Mouse (Mus musculus) cerebellum, adult (tissue): ENCODE data around the gene D5Ertd579e.

Experiments used
- ATAC-seq: cut with Nextera tagmentation; 2 replicates; pipeline ENCODE4 v1.9.2; 2017; ENCODE audit warnings: mild to moderate bottlenecking, moderate library complexity, mixed read lengths; ENCODE audit not compliant: insufficient number of reproducible peaks, low FRiP score, low TSS enrichment

Gene D5Ertd579e

GRCm38 (mm10) chr5:36695461-36696231 is at the start of gene D5Ertd579e:
Gene D5Ertd579e (minus strand): TSS chr5:36696024.
- ATAC-seq, result peak; percentile 88

GRCm38 (mm10) chr5:36742126-36742848 is 46.5 kb upstream of the D5Ertd579e start:
- no peak for ATAC-seq

- 0 out of 2 replicates have a peak, but pooled peaks have one; percentile 27 for ATAC-seq
These were observed 44.0 kb upstream of the D5Ertd579e start for GRCm38 (mm10) chr5:36739829-36740228.

GRCm38 (mm10) chr5:36738799-36739615 is 43.2 kb upstream of the D5Ertd579e start:
- ATAC-seq, result peak; percentile 84

GRCm38 (mm10) chr5:36737765-36738164 is 41.9 kb upstream of the D5Ertd579e start:
- no peak for ATAC-seq

GRCm38 (mm10) chr5:36736009-36736408 is 40.2 kb upstream of the D5Ertd579e start:
- ATAC-seq, result no peak

- no peak for ATAC-seq
These were observed 39.3 kb upstream of the D5Ertd579e start for GRCm38 (mm10) chr5:36735106-36735505.

GRCm38 (mm10) chr5:36733405-36733804 is 37.6 kb upstream of the D5Ertd579e start:
- ATAC-seq, result no peak

- no peak for ATAC-seq
These were observed 36.3 kb upstream of the D5Ertd579e start for GRCm38 (mm10) chr5:36731901-36732652.

GRCm38 (mm10) chr5:36730689-36731088 is 34.9 kb upstream of the D5Ertd579e start:
- ATAC-seq, result no peak

- no peak for ATAC-seq
These were observed 34.1 kb upstream of the D5Ertd579e start for GRCm38 (mm10) chr5:36729923-36730322.

GRCm38 (mm10) chr5:36729086-36729473 is 33.3 kb upstream of the D5Ertd579e start:
- no peak for ATAC-seq

- no peak for ATAC-seq
These were observed 32.7 kb upstream of the D5Ertd579e start for GRCm38 (mm10) chr5:36728403-36729085.

GRCm38 (mm10) chr5:36727776-36728175 is 32.0 kb upstream of the D5Ertd579e start:
- ATAC-seq, result peak; percentile 78

GRCm38 (mm10) chr5:36727136-36727535 is 31.3 kb upstream of the D5Ertd579e start:
- ATAC-seq, result peak; percentile 36

GRCm38 (mm10) chr5:36726387-36726801 is 30.6 kb upstream of the D5Ertd579e start:
- ATAC-seq, result no peak

- ATAC-seq, result no peak
These were observed 30.0 kb upstream of the D5Ertd579e start for GRCm38 (mm10) chr5:36725861-36726260.

- no peak for ATAC-seq
These were observed 28.4 kb upstream of the D5Ertd579e start for GRCm38 (mm10) chr5:36724274-36724673.

- ATAC-seq, result no peak
These were observed 27.5 kb upstream of the D5Ertd579e start for GRCm38 (mm10) chr5:36723356-36723755.
